Mouse (Mus musculus) monocyte, adult 2 months (primary cell): Measurements from ENCODE around the gene Nexn.
"Not testable (repeated sequence)": the region's sequence is repeated elsewhere in the genome, so short reads cannot be mapped to it uniquely, and the experiment has no call there.

Source experiments
- DNase-seq, 2 experiments: peaks; one replicate each; pipeline ENCODE4 v3.0.0; 2022; ENCODE audit warnings: low spot score in 2 of 2, low read depth in 1 of 2

Nexn gene

DNA sequence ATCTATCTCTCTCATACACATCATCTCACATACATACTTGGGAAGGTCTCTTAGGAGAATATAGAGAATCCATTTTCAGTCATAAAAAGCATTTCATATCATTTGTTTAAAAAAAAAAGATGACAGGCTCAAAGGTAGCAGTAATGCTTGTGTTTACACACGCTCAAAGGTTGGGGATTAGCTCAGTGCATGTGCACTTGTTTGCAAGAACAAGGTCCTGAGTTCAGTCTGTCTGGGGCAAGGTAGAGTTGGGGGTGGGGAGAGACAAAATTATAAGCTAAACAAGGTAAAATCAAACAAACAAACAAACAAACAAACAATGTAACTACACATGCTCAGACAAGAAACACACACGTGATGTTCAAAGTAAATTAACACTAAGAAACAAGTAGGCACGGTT is 65.0 kb downstream of the Nexn start:
- no peak for DNase-seq

DNA sequence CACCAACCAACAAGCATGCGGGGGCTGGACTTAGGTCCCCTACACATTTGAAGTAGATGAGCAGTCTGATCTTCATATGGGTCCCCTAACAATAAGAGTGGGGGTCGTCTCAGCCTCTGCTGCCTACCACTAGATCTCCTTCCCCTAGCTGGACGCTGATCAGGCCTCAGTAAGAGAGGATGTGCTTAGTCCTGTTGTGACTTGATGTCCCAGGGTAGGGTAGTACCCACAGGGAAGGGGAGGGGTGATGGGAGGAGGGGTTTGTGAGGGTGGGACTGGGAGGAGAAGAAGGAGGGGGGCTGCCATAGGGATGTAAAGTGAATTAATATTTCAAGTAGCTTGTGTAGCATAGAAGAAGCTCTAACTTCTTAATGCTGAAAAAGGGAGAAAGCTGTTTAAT is 67.0 kb downstream of the Nexn start:
- DNase-seq, result no peak

- not testable (repeated sequence) for DNase-seq
Observed at GRCm38 (mm10) chr3:152197246-152197645, 68.9 kb downstream of the Nexn start.

DNA sequence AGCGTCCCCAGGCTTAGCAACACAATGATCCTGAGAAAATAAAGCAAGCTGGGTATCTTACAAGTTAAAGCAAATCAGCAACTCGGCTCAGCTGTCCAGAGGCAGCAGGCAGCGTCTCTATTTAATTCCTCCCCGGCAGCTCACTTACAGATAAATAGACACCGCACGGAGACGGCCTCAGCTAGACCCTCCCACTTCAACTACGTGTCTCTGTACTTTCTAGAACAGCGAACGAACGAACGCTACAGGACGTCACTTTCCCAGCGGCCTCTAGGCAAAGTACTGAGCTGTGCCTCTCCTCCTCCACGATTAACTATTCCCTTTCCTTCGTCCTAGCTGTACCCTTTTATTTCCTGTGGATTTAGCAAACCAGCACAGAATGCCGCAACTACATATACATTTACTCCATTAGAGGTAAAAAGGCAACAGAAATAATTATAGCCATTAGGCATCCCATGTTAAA is 72.5 kb downstream of the Nexn start:
- peak; percentile 27 to 70 for DNase-seq

- no peak for DNase-seq
Observed at GRCm38 (mm10) chr3:152193177-152193576, 73.0 kb downstream of the Nexn start.

DNA sequence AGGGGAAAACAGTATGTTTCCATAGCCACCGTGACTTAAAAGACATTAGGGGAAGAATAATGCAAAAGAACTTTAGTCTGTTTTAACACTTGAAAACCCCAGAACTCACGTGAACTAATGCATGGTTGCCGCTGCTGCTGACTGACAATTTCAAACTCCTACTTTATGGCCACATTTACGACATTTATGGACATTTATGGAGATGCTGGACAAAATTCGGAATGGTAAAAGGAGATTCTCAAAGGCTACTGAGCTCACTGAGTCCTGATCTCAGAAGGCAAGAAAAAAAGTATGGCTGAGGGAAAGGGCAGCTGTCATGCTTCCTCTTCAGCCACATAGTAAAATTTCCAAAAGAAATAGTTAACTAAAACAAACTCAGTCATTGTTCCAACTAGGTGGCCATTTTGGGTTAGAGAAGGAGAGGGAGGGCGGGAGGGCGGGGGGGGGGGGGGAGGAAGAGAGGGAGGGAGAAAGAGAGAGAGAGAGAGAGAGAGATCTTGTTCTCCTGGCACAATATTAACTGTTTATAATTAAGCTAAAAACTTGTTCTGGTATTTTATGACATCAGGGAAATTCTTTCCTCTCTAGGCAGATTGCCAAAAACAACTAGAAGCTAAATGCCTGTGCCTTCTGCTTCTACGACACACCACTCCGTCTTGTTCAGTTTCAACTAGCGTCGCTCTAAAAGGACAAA is 73.8 kb downstream of the Nexn start:
- no peak for DNase-seq

DNA sequence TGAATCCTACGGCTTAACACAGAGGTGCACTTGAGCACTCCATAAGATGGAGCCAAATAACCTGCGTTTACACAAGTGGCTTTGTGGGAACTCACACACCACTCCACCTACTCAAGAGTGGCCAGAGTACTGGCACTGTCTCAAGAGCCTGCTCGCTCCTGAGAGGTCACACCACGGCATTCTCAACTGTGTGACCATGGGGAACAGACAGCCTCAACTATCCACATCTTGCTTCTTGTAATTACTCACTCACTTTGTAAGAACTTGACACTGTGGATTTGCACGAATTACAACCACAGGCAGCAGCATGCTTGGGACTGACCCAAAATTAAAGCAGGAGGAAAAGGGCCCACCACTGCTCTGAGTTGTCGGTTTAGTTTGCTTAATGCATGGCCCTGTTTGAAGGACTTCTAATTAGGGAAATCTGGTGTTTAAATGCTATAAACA is 74.3 kb downstream of the Nexn start:
- DNase-seq, result no peak

DNA sequence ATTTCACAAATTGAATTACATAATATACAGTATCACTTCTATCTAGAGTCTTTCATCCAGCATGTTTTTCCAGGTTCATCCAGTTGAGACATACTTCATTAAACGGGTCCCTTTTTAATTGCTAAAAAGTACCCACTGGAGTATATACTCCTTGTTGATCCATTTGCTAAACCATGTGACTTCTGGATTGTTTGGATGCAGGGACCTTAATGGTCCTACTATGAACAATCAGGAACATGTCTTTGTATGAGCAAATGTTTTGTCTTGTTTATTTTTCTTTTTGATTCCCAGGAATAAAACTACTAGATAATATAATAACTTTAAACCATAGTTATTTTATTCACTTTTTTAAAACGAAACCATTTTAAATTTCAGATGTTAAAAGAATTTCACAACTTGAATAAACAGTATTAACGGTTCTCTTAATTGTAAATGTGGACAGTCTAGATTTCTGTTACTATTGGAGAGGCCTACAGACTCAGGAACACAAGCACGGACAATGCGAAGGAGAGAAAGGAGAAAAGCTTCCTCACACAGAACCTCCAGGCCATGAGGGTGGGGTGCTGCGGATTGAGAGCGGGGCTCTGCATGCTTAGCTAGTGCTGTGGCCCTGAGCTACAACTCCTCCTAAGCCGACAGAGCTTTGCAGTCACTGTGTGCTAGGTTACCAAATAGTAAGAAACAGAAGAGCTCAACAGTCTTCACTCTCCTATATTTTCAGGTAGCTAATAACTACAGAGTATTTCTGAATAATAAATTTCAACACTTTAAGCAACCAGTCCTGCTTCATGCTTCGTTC is 75.3 kb downstream of the Nexn start:
- no peak for DNase-seq

GRCm38 (mm10) chr3:152189306-152189705 is 76.8 kb downstream of the Nexn start:
- DNase-seq, result no peak
